Mouse (Mus musculus): ENCODE results near the gene Sec14l1.

Sec14l1 gene

DNA sequence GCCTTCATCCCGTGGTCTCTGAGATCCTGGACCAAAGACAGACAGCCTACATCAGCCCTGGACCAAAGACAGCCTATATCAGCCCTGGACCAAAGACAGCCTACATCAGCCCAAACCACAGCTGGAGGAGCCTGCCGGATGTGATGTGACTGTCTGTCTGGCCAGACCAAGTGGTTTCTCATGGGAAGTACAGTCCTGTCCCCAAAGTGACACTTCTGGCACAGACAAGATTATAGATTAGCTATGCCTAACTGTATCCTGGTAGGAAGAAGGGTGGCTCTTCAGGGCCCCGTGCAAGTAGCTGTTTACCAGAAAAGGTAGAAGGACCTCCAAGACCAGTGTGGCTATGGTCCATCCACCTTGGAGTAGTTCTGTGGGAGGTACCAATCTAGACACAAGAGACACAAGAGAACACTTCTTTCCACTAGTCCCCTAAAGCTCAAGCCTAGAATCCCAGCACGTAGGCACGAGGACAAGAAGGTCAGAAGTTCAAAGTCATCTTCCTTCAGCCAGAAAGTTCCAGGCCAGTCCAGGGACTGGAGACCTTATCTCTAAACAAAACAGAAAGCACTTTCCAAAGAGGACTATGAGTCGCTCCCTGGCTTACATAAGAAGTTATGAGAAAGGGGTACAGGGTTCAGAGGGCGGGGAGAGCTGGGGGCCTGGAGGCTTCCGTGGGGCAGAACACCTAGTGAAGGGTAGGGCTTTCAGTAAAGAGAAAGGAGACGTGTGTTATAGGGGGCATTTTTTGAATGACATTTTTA, 27.8 kb upstream of the Sec14l1 start:
- DNase-seq (ENCODE audit: low read depth, low spot score), result no peak

DNA sequence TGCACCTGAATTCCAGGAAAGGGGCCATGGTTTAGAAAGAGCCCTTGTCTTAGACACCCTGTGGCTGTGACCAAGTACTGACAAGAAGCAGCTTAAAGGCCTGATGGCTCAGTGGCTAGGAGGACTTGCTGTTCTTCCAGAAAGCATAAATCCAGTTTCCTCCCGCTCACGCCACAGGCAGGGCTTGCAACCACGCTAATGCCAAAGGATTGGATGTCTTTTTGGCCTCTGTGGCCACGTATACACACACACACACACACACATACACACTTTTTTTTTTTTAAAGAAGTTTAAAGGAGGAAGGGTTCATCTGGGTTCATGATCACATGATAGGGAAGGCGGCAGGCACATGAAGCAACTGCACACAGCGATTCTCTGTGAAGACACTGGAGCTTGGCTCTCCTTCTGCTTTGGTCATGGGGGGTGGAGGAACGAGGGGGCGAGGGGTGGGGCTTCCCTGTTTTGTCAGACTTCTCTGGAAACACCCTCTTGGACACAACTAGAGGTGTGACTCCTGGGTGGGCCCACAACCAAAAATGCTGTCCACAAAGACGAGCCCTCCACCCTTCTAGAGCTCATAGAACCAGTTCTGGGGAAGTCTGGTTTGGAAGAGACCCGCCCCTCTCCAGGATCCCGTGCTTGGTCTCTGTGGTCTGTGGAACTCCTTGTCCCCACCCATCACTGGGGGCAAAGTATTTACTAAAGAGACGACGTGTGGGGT, 26.5 kb upstream of the Sec14l1 start:
- no peak for DNase-seq (ENCODE audit: low read depth, low spot score)

DNA sequence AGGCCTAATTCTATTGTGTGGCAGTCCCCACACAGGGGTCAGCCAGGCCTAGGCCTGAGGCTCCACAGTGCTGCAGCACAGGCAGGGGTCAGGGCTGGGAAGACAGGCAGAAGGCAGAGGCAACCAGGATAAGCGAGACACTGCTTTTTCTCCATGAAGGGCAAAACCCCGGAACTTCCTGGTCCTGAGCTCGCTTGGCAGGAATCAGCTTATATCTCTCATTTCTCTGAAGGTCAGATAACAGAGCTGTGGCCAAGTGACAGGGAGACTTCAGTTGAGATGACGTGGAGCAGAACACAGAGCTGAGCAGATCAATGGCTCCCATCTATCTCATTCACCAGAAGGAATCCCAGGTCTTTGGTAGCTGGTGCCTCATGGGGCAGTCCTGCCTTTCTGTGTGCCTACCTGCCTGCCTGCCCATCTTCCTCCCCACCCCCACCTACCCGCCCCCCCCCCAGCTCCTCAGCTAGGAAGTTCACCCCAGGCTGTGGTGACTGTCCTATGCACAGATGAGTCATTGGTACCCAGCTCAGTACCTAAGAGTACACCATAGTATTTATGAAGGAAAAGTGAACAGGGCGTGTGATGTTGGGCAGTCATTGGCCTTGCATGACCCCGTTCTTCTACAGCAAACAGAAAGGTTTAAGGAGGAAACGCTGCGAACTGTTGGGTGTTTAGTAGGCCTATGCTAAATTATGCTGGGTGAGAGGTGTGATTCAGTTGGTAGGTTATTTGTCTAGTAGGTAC, 25.1 kb upstream of the Sec14l1 start:
- no peak for DNase-seq (ENCODE audit: low read depth, low spot score)

DNA sequence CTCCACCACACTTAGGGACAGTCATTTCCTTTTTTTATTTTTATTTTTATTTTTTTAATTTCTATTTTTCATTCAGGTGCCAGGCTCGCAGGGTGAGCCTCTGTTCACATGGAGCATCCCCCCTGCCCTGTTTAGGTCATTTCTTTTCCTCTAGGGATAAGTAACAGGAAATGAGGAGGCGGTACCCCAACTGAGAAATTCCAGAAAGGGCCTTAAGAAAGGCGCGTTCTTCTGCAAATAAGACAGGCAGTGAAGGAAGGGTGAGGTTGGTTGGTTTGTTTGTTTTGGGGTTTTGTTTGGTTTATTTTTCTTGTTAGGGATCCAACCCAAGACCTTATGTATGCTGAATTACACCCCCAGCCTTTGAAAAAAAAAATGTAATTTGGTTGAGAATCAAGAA, 23.6 kb upstream of the Sec14l1 start:
- DNase-seq (ENCODE audit: low read depth, low spot score), result no peak

DNA sequence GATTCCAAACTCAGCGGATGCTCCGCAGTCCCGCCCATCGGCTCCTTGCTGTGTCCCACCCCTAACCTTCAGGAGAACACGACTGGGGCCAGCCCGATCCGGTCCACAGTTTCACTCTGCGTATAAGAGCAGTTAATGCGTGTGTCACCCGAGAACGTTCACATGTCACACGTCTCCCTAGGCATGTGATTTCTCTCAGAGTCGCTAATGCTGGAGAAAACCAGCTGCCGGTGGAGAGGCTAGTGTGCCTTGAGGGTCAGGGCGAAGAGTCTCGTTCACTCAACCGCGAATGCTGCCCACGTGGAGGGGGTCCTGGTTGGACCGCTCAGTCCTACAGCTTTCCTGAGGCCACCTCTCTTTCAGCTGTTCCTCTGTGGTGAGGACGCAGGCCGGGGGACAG, 23.1 kb upstream of the Sec14l1 start:
- DNase-seq (ENCODE audit: low read depth, low spot score), result peak; percentile 55

DNA sequence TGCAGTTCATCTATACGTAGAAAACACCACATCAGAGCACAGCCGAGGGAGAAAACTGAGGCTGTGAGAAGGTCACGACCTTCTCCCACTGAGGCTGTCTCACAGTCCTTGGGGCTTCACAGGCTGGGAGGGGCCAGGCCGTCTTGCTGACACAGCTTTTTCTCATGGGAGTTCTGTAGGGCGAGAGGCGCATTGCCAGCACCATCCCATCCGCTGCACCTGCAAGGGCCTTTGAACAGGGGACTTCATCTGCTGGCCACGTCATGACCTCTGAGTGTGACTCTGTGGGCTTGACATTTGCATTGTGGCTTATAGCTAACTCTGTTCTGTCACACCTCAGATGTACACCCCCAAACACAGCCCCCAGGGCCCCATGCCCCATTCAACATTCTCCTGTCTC, 22.3 kb upstream of the Sec14l1 start:
- no peak for DNase-seq (ENCODE audit: low read depth, low spot score)

DNA sequence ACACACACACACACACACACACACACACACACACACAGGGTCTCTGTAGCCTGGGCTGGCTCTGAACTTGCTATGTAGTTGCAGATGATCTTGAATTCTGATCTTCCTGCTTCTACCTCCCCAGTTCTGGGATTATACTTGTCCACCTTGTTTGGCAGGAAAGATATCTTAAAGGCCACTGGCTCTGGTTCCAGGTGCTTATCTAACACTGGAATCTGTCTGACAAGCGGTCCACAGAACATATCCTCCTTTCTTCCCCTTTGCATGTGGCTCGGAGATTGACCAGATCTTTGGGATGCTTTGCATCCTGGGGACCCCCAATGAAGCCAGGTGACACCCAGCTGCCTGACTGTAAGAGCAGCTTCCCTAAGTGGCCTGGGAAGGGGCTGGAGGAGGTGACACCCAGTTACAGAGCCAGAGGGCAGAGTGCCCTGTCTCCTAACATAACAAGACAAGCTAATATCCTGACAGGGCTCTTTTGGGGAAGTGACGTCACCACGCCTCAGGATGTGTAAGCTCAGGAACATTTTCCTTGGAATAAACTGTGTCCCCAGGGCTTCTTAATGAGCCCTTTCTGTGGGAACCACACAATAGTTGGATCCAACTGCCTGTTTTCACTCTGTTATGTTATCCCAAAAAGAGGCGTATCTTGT, 20.9 kb upstream of the Sec14l1 start:
- no peak for DNase-seq (ENCODE audit: low read depth, low spot score)

DNA sequence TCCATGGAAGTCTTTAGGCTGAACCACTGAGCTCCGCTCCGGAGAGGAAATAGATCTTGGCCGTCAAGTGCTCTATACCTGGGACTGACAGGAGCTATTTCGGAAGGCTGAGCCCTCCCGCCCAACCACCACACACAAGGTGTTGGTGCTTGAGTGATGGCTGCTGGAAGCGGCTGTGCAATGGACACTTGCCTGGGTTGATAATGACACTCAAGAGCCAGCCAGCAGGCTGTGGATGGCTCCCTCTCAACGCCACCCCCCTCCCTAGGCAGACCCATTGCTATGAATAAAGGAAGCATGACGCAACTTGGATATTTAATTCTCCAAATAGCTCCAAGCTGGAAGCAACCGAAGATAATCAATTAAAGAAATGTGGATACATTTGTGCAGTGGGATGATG, 20.3 kb upstream of the Sec14l1 start:
- DNase-seq (ENCODE audit: low read depth, low spot score), result no peak

DNA sequence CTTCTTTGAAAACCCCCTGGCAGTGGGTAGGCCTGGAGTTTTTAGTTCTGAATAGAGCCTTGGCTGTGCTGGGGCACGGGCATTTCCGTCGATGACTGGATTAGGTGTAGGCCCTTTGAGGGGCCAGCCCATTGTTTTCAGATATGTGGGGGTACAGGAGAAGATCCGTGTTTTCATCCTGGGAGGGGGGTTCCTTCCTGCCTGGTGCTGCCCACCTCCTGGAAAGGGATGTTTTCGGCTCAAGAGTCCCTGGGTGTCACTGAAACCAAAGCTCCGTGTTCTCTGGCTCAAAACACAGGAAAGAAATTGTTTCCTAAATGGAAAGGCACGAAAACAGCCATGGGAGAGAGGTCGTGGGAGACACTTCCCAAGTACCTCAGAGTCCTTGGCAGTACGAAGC, 17.9 kb upstream of the Sec14l1 start:
- DNase-seq (ENCODE audit: low read depth, low spot score), result no peak

DNA sequence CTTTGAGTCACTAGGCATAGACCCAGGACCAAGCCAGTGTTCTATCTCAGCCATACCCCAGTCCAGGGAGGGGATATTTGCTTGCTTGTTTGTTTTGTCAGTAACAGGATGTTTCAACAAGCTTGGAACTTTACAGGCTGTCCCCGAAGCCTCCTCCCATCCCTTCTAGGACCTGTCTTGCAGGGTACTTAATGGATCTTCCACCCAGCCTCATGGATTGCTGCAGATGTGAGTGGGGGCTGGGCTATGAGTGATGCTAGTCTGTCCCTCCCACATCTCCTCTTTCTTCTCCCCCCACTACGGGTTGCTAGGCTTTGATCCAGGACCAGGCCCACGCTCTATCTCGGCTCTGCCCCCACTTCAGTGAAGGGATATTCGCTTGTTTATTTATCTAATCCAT, 16.8 kb upstream of the Sec14l1 start:
- no peak for DNase-seq (ENCODE audit: low read depth, low spot score)

DNA sequence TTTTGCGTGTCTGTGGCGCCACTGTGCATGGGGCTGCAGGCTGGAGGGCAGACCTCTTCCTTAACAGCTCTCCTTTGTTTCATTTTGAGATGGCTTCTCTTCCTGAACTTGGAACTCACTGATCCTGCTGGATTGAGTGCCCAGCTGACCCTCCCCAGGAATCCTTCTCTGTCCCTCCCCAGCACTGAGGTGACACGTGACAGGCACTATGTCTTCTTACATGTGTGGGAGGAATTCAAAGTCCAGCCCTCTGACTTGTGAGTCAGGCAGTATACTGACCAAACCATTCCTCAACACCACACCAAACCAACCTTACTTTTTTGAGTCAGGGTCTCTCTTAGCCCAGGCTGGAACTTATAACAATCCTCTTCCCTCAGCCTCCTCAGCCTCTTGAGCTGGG, 16.2 kb upstream of the Sec14l1 start:
- no peak for DNase-seq (ENCODE audit: low read depth, low spot score)

DNA sequence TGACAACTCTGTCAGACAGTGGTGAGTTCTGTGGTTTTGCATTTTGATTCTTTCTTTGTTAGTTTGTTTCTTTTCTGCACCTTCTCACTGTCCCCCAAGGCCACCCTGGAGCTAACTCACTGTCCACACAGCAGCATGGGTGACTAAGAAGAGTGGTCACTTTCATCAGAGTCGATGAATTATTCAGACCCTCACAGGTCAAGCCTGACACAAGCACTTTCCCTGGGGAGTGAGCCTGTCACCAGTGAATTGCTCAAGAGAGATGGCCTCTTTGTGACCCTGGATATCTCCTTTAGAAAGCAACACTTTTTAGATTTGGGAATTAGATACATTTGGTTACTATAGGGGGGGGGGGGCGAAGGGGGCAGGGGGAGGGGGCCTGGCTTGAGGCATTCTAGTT, 15.6 kb upstream of the Sec14l1 start:
- no peak for DNase-seq (ENCODE audit: low read depth, low spot score)

DNA sequence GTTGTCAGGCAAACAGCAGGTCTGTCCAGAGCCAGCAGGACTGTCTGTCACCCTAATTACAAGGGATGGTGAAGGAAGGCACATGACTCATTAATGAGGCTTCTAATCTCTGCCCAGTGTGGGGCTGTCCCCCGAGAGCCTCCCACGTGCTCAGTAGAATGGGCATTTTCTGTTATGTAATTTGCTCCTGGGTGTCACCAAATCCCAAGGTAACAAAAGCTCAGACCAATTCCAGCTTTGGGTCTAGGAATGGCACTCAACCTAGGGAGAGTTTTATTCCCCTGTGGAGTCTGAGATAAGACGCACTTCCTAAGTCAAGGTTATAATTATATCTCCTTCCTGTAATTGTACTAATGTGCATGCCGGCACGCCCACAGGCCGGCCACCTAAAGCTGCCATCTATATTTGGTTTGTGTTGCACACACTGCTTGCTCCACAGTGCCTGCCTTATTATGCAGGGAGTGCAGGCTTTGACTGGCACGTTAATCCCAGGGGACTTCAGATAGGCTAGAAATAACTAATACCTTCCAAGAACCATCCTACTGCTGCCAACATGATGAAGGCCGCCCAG, 13.5 kb upstream of the Sec14l1 start:
- DNase-seq (ENCODE audit: low read depth, low spot score), result no peak

DNA sequence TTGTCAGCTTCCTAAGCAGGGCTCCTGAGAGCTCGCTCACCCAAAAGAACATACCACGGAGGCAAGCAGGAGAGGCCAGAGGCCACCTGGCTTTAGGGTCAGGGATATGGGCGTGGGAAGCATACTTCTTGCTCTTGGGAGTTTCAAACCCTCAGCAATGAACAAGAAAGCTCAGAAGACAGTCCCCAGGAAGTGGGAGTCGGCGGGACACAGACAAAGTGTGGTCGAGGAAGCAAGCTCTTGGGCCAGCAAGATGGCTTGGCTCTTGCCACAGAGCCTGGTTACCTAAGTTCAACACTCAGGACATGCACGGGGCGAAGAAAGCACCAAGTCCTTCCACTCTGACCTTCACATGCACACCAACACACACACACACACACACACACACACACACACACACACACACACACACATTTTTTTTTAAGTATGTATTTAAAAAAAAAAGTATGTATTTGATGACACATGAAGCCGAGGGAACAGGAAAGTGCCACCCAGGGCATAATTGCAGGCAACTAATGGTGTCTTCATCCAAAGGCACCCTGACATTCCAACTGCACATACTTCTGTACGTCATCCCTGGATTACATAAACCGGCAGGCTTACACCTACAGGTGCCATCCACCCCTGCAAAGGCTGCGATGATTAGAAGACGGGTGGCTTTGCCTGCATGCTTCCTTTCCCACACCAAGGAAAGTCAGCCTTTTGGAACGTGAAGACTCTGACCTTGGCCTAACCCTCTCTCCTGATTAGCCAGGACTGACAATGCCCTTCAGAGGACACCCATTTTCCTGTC, 12.8 kb upstream of the Sec14l1 start:
- DNase-seq (ENCODE audit: low read depth, low spot score), result no peak

DNA sequence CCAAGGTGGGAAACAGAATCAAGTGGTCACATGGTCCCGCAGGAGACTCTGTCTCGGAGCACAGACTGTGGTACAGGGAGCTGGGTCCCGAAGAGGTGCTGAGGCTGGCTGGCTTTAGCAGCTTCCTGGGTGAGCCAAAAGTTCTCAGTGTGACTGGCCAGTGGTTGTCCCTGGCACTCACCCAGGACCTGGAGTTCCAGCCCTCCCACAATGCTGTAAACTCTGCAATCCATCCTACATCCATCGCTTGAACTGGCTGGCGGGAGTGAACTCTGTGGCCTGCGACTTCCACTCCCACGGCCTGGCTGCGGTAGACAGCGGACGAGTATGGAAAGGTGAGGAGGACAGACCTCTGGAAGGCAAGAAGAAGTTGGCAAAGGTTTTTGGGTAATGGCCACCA, 11.4 kb upstream of the Sec14l1 start:
- DNase-seq (ENCODE audit: low read depth, low spot score), result no peak

DNA sequence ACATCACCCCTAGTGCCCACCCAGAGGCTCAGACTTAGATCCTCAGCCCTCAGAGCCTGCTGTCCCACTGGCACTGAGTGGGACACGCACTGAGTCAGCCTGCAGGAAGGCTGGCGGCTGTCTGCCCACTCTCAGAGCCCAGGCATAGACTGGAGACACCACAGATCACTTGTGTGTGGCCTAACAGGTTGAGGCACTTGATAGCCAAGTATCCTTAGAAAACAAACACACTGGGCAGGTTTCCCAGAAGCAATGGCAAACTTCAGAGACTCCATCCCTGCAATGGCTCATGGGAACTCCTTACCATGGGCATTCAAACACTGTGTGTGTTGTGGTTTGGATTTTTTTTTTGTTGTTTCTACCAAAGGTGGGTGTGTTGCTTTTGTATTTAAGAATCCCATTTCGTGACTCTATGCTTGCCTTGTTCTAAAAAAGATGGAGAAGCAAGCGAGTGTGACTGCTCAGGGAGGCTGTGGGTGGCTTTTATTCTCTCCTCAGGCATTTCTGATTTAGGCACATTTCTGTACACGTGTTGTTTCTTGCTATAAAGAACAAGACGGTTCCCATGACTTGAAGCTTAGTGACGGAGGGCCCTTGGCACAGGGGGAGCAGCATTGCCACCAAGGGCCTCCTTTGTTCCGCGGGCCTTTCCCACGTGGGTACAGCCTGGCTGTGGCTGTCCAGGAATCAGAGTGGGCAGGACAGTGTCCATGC, 10.8 kb upstream of the Sec14l1 start:
- no peak for DNase-seq (ENCODE audit: low read depth, low spot score)

DNA sequence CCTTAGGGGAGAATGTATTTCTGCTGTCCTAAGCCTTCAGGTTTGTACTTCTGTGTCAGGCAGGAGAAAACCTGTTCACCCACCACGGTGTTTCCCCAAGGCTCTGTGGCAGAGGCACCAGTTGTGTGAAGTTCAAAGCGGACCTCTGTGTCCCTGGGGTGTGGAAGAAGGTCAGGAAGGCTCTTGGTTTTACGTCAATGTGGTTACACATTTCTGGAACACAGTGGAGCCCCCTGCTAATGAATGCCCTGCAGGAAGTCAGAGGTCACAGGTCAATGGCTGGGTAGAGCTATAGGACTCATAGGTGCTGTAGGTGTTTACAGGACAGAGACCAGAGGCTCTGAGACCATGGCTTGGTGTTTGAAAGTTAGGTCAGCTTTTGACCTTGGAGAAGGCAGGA, 9.7 kb upstream of the Sec14l1 start:
- DNase-seq (ENCODE audit: low read depth, low spot score), result no peak

DNA sequence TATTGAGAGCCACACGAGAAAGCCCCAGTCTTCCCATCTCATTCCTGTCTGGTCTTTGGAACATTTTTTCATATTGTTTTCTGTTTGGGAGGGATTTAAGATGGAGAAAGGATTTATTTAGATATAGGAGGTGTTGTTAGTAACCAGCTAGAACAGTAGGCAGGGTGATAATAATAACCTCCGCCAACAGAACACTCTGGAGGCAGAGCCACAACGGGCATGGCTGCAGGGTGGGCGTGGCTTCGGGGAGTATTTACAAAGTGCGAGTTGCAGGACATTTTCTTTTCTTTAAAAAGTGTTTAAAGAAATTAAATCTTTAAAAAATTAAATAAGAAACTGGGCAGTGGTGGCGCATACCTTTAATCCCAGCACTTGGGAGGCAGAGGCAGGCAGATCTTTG, 9.1 kb upstream of the Sec14l1 start:
- no peak for DNase-seq (ENCODE audit: low read depth, low spot score)

DNA sequence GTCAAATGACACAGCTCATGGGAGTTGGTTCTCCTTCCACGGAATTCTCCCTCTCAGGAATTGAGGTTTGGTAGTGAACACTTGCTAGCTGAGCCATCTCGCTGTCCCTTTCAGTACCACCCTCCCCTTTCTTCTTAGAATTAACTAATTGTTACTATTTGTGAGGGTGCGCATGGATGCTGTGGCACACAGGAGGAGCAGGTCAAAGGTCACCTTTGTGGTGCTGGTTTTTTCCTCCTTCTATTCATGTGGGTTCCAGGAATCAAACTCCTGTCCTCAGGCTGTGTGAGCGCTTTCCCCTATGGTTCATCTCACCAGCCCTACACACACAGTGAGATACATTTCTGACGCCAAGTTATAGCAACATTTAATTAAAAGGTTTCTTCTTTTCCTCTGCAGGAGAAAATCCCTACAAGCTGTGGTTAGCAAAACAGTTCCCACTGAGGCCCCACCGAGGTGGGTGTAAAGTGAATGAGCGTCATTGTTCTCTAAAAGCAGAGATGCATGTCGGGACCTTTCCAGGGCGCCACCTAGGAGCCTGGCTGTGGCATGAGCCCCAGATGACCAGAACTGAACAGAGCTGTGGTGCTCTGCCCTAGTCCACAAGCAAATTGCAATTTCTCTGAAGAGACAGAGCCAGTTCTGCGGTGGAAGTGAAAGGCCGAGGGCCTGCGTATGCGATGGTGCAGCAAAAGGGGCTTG, 8.2 kb upstream of the Sec14l1 start:
- DNase-seq (ENCODE audit: low read depth, low spot score), result peak; percentile 63

DNA sequence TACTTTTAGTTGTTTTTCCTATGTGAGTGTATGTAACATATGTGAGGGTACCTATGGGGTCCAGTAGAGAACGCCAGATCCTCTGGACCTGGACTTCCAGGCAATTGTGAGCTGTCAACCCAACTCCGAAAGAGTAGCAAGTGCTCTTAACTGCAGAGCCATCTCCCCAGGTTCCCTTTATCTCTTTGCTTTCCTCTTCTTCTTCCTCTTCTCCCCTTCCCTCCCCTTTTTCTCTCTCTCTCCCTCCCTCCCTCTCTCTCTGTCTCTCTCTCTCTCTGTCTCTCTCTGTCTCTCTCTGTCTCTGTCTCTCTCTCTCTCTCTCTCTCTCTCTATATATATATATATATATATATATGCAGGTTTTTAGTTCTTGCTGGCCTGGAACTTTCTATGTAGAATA, 7.1 kb upstream of the Sec14l1 start:
- no peak for DNase-seq (ENCODE audit: low read depth, low spot score)
